Mouse (Mus musculus): ENCODE data around the gene Olfr988.
"Not testable (repeated sequence)": the region's sequence is repeated elsewhere in the genome, so short reads cannot be mapped to it uniquely, and the experiment has no call there.

The Olfr988 gene

GRCm38 (mm10) chr2:85363127-85363526 is at the start of gene Olfr988:
Gene Olfr988, minus strand, starts transcription at chr2:85363227.
- CTCF ChIA-PET: not testable (repeated sequence)

- CTCF ChIA-PET: no interaction called here
Measured at GRCm38 (mm10) chr2:85409369-85409768, 46.3 kb upstream of the Olfr988 start, which contains the start of gene Olfr992. Gene Olfr992, minus strand, starts transcription at chr2:85409469.

GRCm38 (mm10) chr2:85339972-85340371 is 23.1 kb downstream of the Olfr988 start:
- CTCF ChIA-PET: no interaction called here

GRCm38 (mm10) chr2:85339215-85339614 is 23.8 kb downstream of the Olfr988 start, which contains the start of gene Olfr987:
Gene Olfr987, minus strand, starts transcription at chr2:85339315.
- CTCF ChIA-PET: not testable (repeated sequence)

GRCm38 (mm10) chr2:85319106-85319505 is 43.9 kb downstream of the Olfr988 start:
- CTCF ChIA-PET: no interaction called here
